In the genomic region with DNA sequence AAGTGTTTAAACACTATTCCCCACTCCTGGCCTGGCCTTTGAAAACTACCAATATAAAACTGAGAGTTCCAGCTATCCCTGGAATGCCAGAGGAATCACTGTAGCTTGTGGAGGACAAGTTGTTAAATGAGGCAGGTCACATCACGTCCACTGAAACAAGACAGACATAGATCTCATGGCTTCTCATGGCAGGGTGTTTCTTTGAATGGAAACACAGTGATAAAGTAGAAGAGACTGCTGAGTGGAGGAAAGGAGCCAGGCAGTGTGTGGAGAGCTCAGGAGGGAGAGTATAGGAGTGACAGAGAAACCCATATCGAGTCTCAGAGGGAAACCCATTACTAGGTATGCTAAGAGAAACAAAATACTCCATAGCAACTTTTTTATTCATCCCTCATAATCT, we compare ENCODE assay signal across 19 mouse cellular contexts. TPM values are rescaled to one million over a fixed set of nuclear protein-coding genes. Genes with fewer than 3 reads are reported as not detected.
"Had no signal": no experiment of that assay in that cellular context is flagged by ENCODE, and none has a peak within 500 bp of the region (broad histone marks: within the 10 kb centered on the region; RNA-seq: fewer than 3 reads in every experiment).

No protein-coding gene starts in this region.

- H3K27ac ChIP-seq: limb, embryonic 12.5 days; limb, embryonic 15.5 days; liver, embryonic 14.5 days; macrophage; midbrain, embryonic 12.5 days; midbrain, embryonic 15.5 days; neural tube, embryonic 12.5 days; neural tube, embryonic 15.5 days had no signal

- H3K4me1 ChIP-seq: limb, embryonic 12.5 days; limb, embryonic 15.5 days; midbrain, embryonic 12.5 days; midbrain, embryonic 15.5 days; neural tube, embryonic 12.5 days; neural tube, embryonic 15.5 days had no signal

- H3K9me3 ChIP-seq: limb, embryonic 12.5 days; limb, embryonic 15.5 days; midbrain, embryonic 12.5 days; midbrain, embryonic 15.5 days; neural tube, embryonic 12.5 days; neural tube, embryonic 15.5 days had no signal

- H3K4me2 ChIP-seq: limb, embryonic 12.5 days; limb, embryonic 15.5 days; liver, embryonic 11.5 days; lung, embryonic 14.5 days; midbrain, embryonic 12.5 days; midbrain, embryonic 15.5 days; neural tube, embryonic 12.5 days; neural tube, embryonic 15.5 days had no signal

- ATAC-seq: liver, postnatal 0 days; lung, postnatal 0 days; midbrain, embryonic 15.5 days had no signal

- H3K36me3 ChIP-seq: limb, embryonic 12.5 days; limb, embryonic 15.5 days; midbrain, embryonic 12.5 days; midbrain, embryonic 15.5 days; neural tube, embryonic 12.5 days; neural tube, embryonic 15.5 days had no signal

- DNase-seq: left cerebral cortex, postnatal 4 days; liver, postnatal 0 days; right cerebral cortex, adult 18-20 months; right cerebral cortex, postnatal 14 days; right cerebral cortex, postnatal 4 days; thymus, adult 18-20 months; thymus, postnatal 36 days had no signal

- H3K9ac ChIP-seq: limb, embryonic 12.5 days; limb, embryonic 15.5 days; liver, embryonic 14.5 days; liver, postnatal 0 days; lung, embryonic 14.5 days; midbrain, embryonic 12.5 days; midbrain, embryonic 15.5 days; neural tube, embryonic 12.5 days; neural tube, embryonic 15.5 days had no signal

- H3K4me3 ChIP-seq: limb, embryonic 12.5 days; limb, embryonic 15.5 days; midbrain, embryonic 12.5 days; midbrain, embryonic 15.5 days; neural tube, embryonic 12.5 days; neural tube, embryonic 15.5 days had no signal

- H3K27me3 ChIP-seq: limb, embryonic 12.5 days; limb, embryonic 15.5 days; midbrain, embryonic 12.5 days; midbrain, embryonic 15.5 days; neural tube, embryonic 12.5 days; neural tube, embryonic 15.5 days had no signal

RNA-seq across cellular contexts. Expression of a gene that starts 2.3 kb away (rescaled TPM):
- polyA plus RNA-seq: macrophage; midbrain, embryonic 12.5 days; stomach, embryonic 14.5 days had no signal
